Mouse (Mus musculus) intestine, embryonic 16.5 days (tissue): ENCODE results near the gene Maco1. TPM values are rescaled to one million over a fixed set of nuclear protein-coding genes. Genes with fewer than 3 reads are reported as not detected.

ENCODE experiments used
- ATAC-seq: fragments of 200-750 bp; cut with Nextera tagmentation; 2 replicates; pipeline ENCODE4 v1.8.0; 2017; ENCODE audit warnings: moderate TSS enrichment, moderate library complexity
- H3K27ac ChIP-seq: fragments of 300-500 bp; sonication (generic); 2 replicates; pipeline ENCODE4 v1.5.1; 2014; ENCODE audit warnings: mild to moderate bottlenecking, low read length
- H3K27me3 ChIP-seq: fragments of 300-500 bp; sonication (generic); replicated peaks from 2 replicates; pipeline ENCODE4 v1.6.1; 2014; ENCODE audit warnings: low read length, control low read depth, mixed read lengths; ENCODE audit not compliant: control insufficient read depth, insufficient read depth
- H3K36me3 ChIP-seq: fragments of 300-500 bp; sonication (generic); 2 replicates; pipeline ENCODE4 v1.6.1; 2014; ENCODE audit warnings: low read length, control low read depth; ENCODE audit not compliant: control insufficient read depth, insufficient read depth
- H3K4me1 ChIP-seq: fragments of 300-500 bp; sonication (generic); 2 replicates; pipeline ENCODE4 v1.6.1; 2014; ENCODE audit warnings: low read length, control low read depth, mixed read lengths; ENCODE audit not compliant: control insufficient read depth, insufficient read depth
- H3K4me2 ChIP-seq: fragments of 300-500 bp; sonication (generic); 2 replicates; pipeline ENCODE4 v1.6.1; 2014; ENCODE audit warnings: low read depth, low read length, control low read depth
- H3K4me3 ChIP-seq: fragments of 300-500 bp; sonication (generic); 2 replicates; pipeline ENCODE4 v1.5.1; 2014; ENCODE audit warnings: mild to moderate bottlenecking, low read length
- H3K9ac ChIP-seq: fragments of 300-500 bp; sonication (generic); 2 replicates; pipeline ENCODE4 v1.6.1; 2014; ENCODE audit warnings: low read depth, low read length
- H3K9me3 ChIP-seq: fragments of 300-500 bp; sonication (generic); 2 replicates; pipeline ENCODE4 v1.6.1; 2016; ENCODE audit warnings: low read length, control low read depth; ENCODE audit not compliant: control insufficient read depth
- WGBS: fragments of 180-500 bp; shearing (Covaris S2); extraction: QIAGEN DNeasy Blood & Tissue Kit; methylation state at CpG from one replicate; pipeline ENCODE4 v1.1.7; 2014; 5-methylcytosine and 5-hydroxymethylcytosine counted together
- polyA plus RNA-seq: library from polyadenylated mRNA; unstranded; fragments of >200 nt; fragmentation: Nextera tagmentation; extraction: Ambion mirVana; gene quantifications from 2 replicates; pipeline ENCODE4 v1.2.1, GENCODE M21; 2015

Gene Maco1
- polyA plus RNA-seq, 1 experiment from 2014 or later, result 25.7 TPM

GRCm38 (mm10) chr4:134766277-134766676, 86.9 kb downstream of the Maco1 start:
- peak overlapping the region; percentile 95 for H3K4me2 ChIP-seq
- H3K4me3 ChIP-seq, result no peak overlapping the region; the same call in 1 of the 2 replicates
- no peak overlapping the region for H3K27ac ChIP-seq
- peaks cover 41% of the 10 kb centered on the region for H3K4me1 ChIP-seq
- H3K36me3 ChIP-seq, result no peaks in the 10 kb centered on the region
- H3K9ac ChIP-seq, result peak overlapping the region; percentile 88; the same call in 1 of the 2 replicates
- no peaks in the 10 kb centered on the region for H3K9me3 ChIP-seq
- ATAC-seq, result no peak
- 78% methylated on average over 6 of the region's 6 CpGs for WGBS
- H3K27me3 ChIP-seq, result 0 out of 2 replicates have a peak, but pooled peaks cover 2% of the 10 kb centered on the region

- no peak for ATAC-seq
- 0 out of 2 replicates have a peak, but pooled peaks cover 2% of the 10 kb centered on the region for H3K27me3 ChIP-seq
- peaks cover 60% of the 10 kb centered on the region for H3K4me1 ChIP-seq
- H3K9ac ChIP-seq, result no peak overlapping the region
- H3K4me2 ChIP-seq, result no peak overlapping the region
- H3K9me3 ChIP-seq, result no peaks in the 10 kb centered on the region
- 55% methylated on average over 3 of the region's 3 CpGs for WGBS
- no peak overlapping the region for H3K27ac ChIP-seq
- H3K36me3 ChIP-seq, result no peaks in the 10 kb centered on the region
- H3K4me3 ChIP-seq, result no peak overlapping the region
These were observed 88.8 kb downstream of the Maco1 start for GRCm38 (mm10) chr4:134764333-134764732.

GRCm38 (mm10) chr4:134762360-134762759, 90.8 kb downstream of the Maco1 start:
- H3K4me2 ChIP-seq, result no peak overlapping the region
- H3K4me1 ChIP-seq, result peaks cover 62% of the 10 kb centered on the region
- no peak overlapping the region for H3K4me3 ChIP-seq
- 65% methylated on average over 6 of the region's 6 CpGs for WGBS
- 0 out of 2 replicates have a peak overlapping the region, but pooled peaks have one; percentile 33 for H3K27ac ChIP-seq
- H3K9me3 ChIP-seq, result no peaks in the 10 kb centered on the region
- H3K36me3 ChIP-seq, result no peaks in the 10 kb centered on the region
- no peaks in the 10 kb centered on the region for H3K27me3 ChIP-seq
- no peak for ATAC-seq
- peak overlapping the region; percentile 29; the same call in 1 of the 2 replicates for H3K9ac ChIP-seq

- peak overlapping the region; percentile 17; the same call in 1 of the 2 replicates for H3K4me2 ChIP-seq
- peaks cover 50% of the 10 kb centered on the region for H3K4me1 ChIP-seq
- no peak overlapping the region for H3K4me3 ChIP-seq
- ATAC-seq, result peak; percentile 30; the same call in 1 of the 2 replicates
- H3K9ac ChIP-seq, result no peak overlapping the region
- 35% methylated on average over 9 of the region's 9 CpGs for WGBS
- H3K36me3 ChIP-seq, result no peaks in the 10 kb centered on the region
- no peaks in the 10 kb centered on the region for H3K27me3 ChIP-seq
- no peaks in the 10 kb centered on the region for H3K9me3 ChIP-seq
- H3K27ac ChIP-seq, result peak overlapping the region; percentile 1; the same call in 1 of the 2 replicates
These were observed 92.3 kb downstream of the Maco1 start for GRCm38 (mm10) chr4:134760793-134761201.

GRCm38 (mm10) chr4:134760281-134760680, 92.9 kb downstream of the Maco1 start:
- no peaks in the 10 kb centered on the region for H3K27me3 ChIP-seq
- 64% methylated on average over 6 of the region's 6 CpGs for WGBS
- H3K9ac ChIP-seq, result no peak overlapping the region
- no peak for ATAC-seq
- no peaks in the 10 kb centered on the region for H3K36me3 ChIP-seq
- H3K27ac ChIP-seq, result peak overlapping the region; percentile 4; the same call in 1 of the 2 replicates
- H3K4me2 ChIP-seq, result 0 out of 2 replicates have a peak overlapping the region, but pooled peaks have one; percentile 2
- H3K4me3 ChIP-seq, result no peak overlapping the region
- no peaks in the 10 kb centered on the region for H3K9me3 ChIP-seq
- H3K4me1 ChIP-seq, result peaks cover 47% of the 10 kb centered on the region

- no peak overlapping the region for H3K9ac ChIP-seq
- peak; percentile 62 for ATAC-seq
- WGBS, result 82% methylated on average over 7 of the region's 7 CpGs
- no peaks in the 10 kb centered on the region for H3K36me3 ChIP-seq
- no peaks in the 10 kb centered on the region for H3K27me3 ChIP-seq
- H3K4me2 ChIP-seq, result no peak overlapping the region
- no peaks in the 10 kb centered on the region for H3K9me3 ChIP-seq
- H3K4me1 ChIP-seq, result peaks cover 49% of the 10 kb centered on the region
- H3K27ac ChIP-seq, result no peak overlapping the region
- no peak overlapping the region for H3K4me3 ChIP-seq
These were observed 93.6 kb downstream of the Maco1 start for GRCm38 (mm10) chr4:134759564-134759963.

- no peaks in the 10 kb centered on the region for H3K9me3 ChIP-seq
- no peaks in the 10 kb centered on the region for H3K36me3 ChIP-seq
- no peak overlapping the region for H3K4me2 ChIP-seq
- H3K27me3 ChIP-seq, result no peaks in the 10 kb centered on the region
- H3K4me3 ChIP-seq, result no peak overlapping the region
- no peak for ATAC-seq
- H3K27ac ChIP-seq, result no peak overlapping the region
- no peak overlapping the region for H3K9ac ChIP-seq
- peaks cover 52% of the 10 kb centered on the region for H3K4me1 ChIP-seq
- 95% methylated on average over 14 of the region's 14 CpGs for WGBS
These were observed 94.2 kb downstream of the Maco1 start for GRCm38 (mm10) chr4:134758922-134759321.

- Histone ChIP-seq H3K36me3 (no peaks in the 10 kb centered on the region), H3K4me2 (no peak overlapping the region), H3K9me3 (no peaks in the 10 kb centered on the region), H3K9ac (no peak overlapping the region), H3K4me1 (peaks cover 48% of the 10 kb centered on the region), H3K27me3 (no peaks in the 10 kb centered on the region), H3K27ac (no peak overlapping the region), H3K4me3 (no peak overlapping the region)
- whole genome bisulfite sequencing, result 84% methylated on average over 4 of the region's 4 CpGs
- ATAC-seq, result no peak
These were observed 94.8 kb downstream of the Maco1 start for GRCm38 (mm10) chr4:134758367-134758766.

- Histone ChIP-seq H3K9me3 (no peaks in the 10 kb centered on the region), H3K27me3 (no peaks in the 10 kb centered on the region), H3K9ac (no peak overlapping the region), H3K4me1 (peaks cover 42% of the 10 kb centered on the region), H3K4me2 (no peak overlapping the region), H3K36me3 (no peaks in the 10 kb centered on the region), H3K27ac (no peak overlapping the region), H3K4me3 (no peak overlapping the region)
- WGBS, result 79% methylated on average over 7 of the region's 7 CpGs
- no peak for ATAC-seq
These were observed 96.2 kb downstream of the Maco1 start for GRCm38 (mm10) chr4:134756953-134757352.

GRCm38 (mm10) chr4:134754941-134755340, 98.2 kb downstream of the Maco1 start:
- H3K36me3 ChIP-seq, result 0 out of 2 replicates have a peak, but pooled peaks cover 2% of the 10 kb centered on the region
- H3K9me3 ChIP-seq, result no peaks in the 10 kb centered on the region
- H3K9ac ChIP-seq, result no peak overlapping the region
- H3K4me3 ChIP-seq, result no peak overlapping the region
- no peaks in the 10 kb centered on the region for H3K27me3 ChIP-seq
- H3K4me2 ChIP-seq, result no peak overlapping the region
- WGBS, result 84% methylated on average over 13 of the region's 13 CpGs
- no peak overlapping the region for H3K27ac ChIP-seq
- no peak for ATAC-seq
- peaks cover 31% of the 10 kb centered on the region for H3K4me1 ChIP-seq
